ENCODE assay signal across 29 mouse cellular contexts in genomic region chr12:8266311-8266710, GRCm38 (mm10). TPM values are rescaled to one million over a fixed set of nuclear protein-coding genes. Genes with fewer than 3 reads are reported as not detected.
DNase-seq lines count a peak whose midpoint lies in the region; ATAC-seq and TF ChIP-seq lines count a peak whose summit lies in the region.
"Had no signal": no experiment of that assay in that cellular context is flagged by ENCODE, and none has a peak within 500 bp of the region (broad histone marks: within the 10 kb centered on the region; RNA-seq: fewer than 3 reads in every experiment).

No protein-coding gene starts in this region.

- TF ChIP-seq EP300 in heart, postnatal 0 days (IDR thresholded peaks at IDR 0.05; ENCODE audit: low read depth) = 0 out of 2 replicates have a peak, but pooled peaks have one; percentile 16

- no peak for ATAC-seq in heart, embryonic 11.5 days (replicated peaks; ENCODE audit: insufficient number of reproducible peaks, low FRiP score, low TSS enrichment)
- no peak for ATAC-seq in heart, postnatal 0 days (ENCODE audit: insufficient read depth, low read depth)
- no peak for ATAC-seq in heart, embryonic 12.5 days (ENCODE audit: insufficient number of reproducible peaks, low FRiP score)
- no peak for ATAC-seq in kidney, embryonic 15.5 days (replicated peaks; ENCODE audit: low FRiP score)
- no peak for ATAC-seq in kidney, embryonic 14.5 days (ENCODE audit: low FRiP score, low TSS enrichment)
- ATAC-seq: activated CD4-positive, CD25-positive, alpha-beta regulatory T cell, adult 4 months; forebrain, embryonic 15.5 days had no signal

- no peak overlapping the region for H3K4me3 ChIP-seq in heart, embryonic 11.5 days (ENCODE audit: low read depth, low read length)
- H3K4me3 ChIP-seq in heart, postnatal 0 days (ENCODE audit: low read depth, low read length) = no peak overlapping the region
- no peak overlapping the region for H3K4me3 ChIP-seq in heart, embryonic 12.5 days
- H3K4me3 ChIP-seq in kidney, embryonic 15.5 days (replicated peaks) = no peak overlapping the region
- H3K4me3 ChIP-seq in kidney, embryonic 14.5 days (ENCODE audit: low read length) = no peak overlapping the region
- H3K4me3 ChIP-seq: embryonic facial prominence, embryonic 10.5 days; embryonic facial prominence, embryonic 13.5 days; erythroblast, embryonic 14.5 days; forebrain, embryonic 12.5 days; forebrain, embryonic 15.5 days; heart, adult 2 months; hindbrain, embryonic 12.5 days; hindbrain, embryonic 15.5 days had no signal

- H3K9ac ChIP-seq in heart, embryonic 11.5 days (ENCODE audit: low read depth, low read length) = no peak overlapping the region
- no peak overlapping the region for H3K9ac ChIP-seq in heart, postnatal 0 days (replicated peaks; ENCODE audit: low read depth, low read length)
- no peak overlapping the region for H3K9ac ChIP-seq in heart, embryonic 12.5 days
- no peak overlapping the region for H3K9ac ChIP-seq in kidney, embryonic 15.5 days
- H3K9ac ChIP-seq in kidney, embryonic 14.5 days (ENCODE audit: low read depth, low read length) = no peak overlapping the region
- H3K9ac ChIP-seq: embryonic facial prominence, embryonic 13.5 days; forebrain, embryonic 12.5 days; forebrain, embryonic 15.5 days; hindbrain, embryonic 12.5 days; hindbrain, embryonic 15.5 days had no signal

- 62% methylated on average over 7 of the region's 7 CpGs for WGBS in heart, embryonic 11.5 days (ENCODE audit: insufficient replicate concordance)
- WGBS in heart, postnatal 0 days = 58% methylated on average over 7 of the region's 7 CpGs
- WGBS in heart, embryonic 12.5 days = 62% methylated on average over 7 of the region's 7 CpGs
- 84% methylated on average over 7 of the region's 7 CpGs for WGBS in kidney, embryonic 15.5 days
- 88% methylated on average over 7 of the region's 7 CpGs for WGBS in kidney, embryonic 14.5 days

- peak overlapping the region; percentile 29; the same call in 1 of the 2 replicates for H3K27ac ChIP-seq in heart, embryonic 11.5 days (ENCODE audit: low read depth, low read length)
- H3K27ac ChIP-seq in heart, postnatal 0 days (ENCODE audit: low read depth) = no peak overlapping the region
- no peak overlapping the region for H3K27ac ChIP-seq in heart, embryonic 12.5 days (ENCODE audit: poor library complexity, severe bottlenecking)
- no peak overlapping the region for H3K27ac ChIP-seq in kidney, embryonic 15.5 days
- no peak overlapping the region for H3K27ac ChIP-seq in kidney, embryonic 14.5 days (ENCODE audit: low read depth, low read length)
- H3K27ac ChIP-seq: embryonic facial prominence, embryonic 10.5 days; embryonic facial prominence, embryonic 13.5 days; forebrain, embryonic 12.5 days; forebrain, embryonic 15.5 days; heart, adult 2 months; hindbrain, embryonic 12.5 days; hindbrain, embryonic 15.5 days had no signal

- no peak for TF ChIP-seq CTCF in heart, postnatal 0 days (IDR thresholded peaks at IDR 0.05; ENCODE audit: low read depth)

- H3K4me2 ChIP-seq in heart, embryonic 11.5 days = no peak overlapping the region
- H3K4me2 ChIP-seq in heart, postnatal 0 days (ENCODE audit: low read depth, low read length) = no peak overlapping the region
- H3K4me2 ChIP-seq in heart, embryonic 12.5 days = no peak overlapping the region
- H3K4me2 ChIP-seq in kidney, embryonic 15.5 days = no peak overlapping the region
- H3K4me2 ChIP-seq in kidney, embryonic 14.5 days (replicated peaks; ENCODE audit: low read depth, low read length) = no peak overlapping the region
- H3K4me2 ChIP-seq: embryonic facial prominence, embryonic 13.5 days; forebrain, embryonic 12.5 days; forebrain, embryonic 15.5 days; hindbrain, embryonic 12.5 days; hindbrain, embryonic 15.5 days had no signal

- no peaks in the 10 kb centered on the region for H3K27me3 ChIP-seq in heart, embryonic 11.5 days (ENCODE audit: control insufficient read depth, insufficient read depth, low read length)
- H3K27me3 ChIP-seq in heart, postnatal 0 days (ENCODE audit: control insufficient read depth, insufficient read depth, low read length) = no peaks in the 10 kb centered on the region
- no peaks in the 10 kb centered on the region for H3K27me3 ChIP-seq in heart, embryonic 12.5 days (replicated peaks)
- H3K27me3 ChIP-seq in kidney, embryonic 15.5 days = no peaks in the 10 kb centered on the region
- no peaks in the 10 kb centered on the region for H3K27me3 ChIP-seq in kidney, embryonic 14.5 days (ENCODE audit: control insufficient read depth, insufficient read depth, low read length)
- H3K27me3 ChIP-seq: embryonic facial prominence, embryonic 13.5 days; forebrain, embryonic 12.5 days; forebrain, embryonic 15.5 days; hindbrain, embryonic 12.5 days; hindbrain, embryonic 15.5 days had no signal

- no peaks in the 10 kb centered on the region for H3K9me3 ChIP-seq in heart, embryonic 11.5 days (replicated peaks; ENCODE audit: control insufficient read depth, low read length)
- no peaks in the 10 kb centered on the region for H3K9me3 ChIP-seq in heart, postnatal 0 days (replicated peaks; ENCODE audit: control insufficient read depth, low read length)
- H3K9me3 ChIP-seq in heart, embryonic 12.5 days (replicated peaks) = no peaks in the 10 kb centered on the region
- H3K9me3 ChIP-seq in kidney, embryonic 15.5 days (replicated peaks) = no peaks in the 10 kb centered on the region
- no peaks in the 10 kb centered on the region for H3K9me3 ChIP-seq in kidney, embryonic 14.5 days (ENCODE audit: control insufficient read depth, low read length)
- H3K9me3 ChIP-seq: embryonic facial prominence, embryonic 10.5 days; embryonic facial prominence, embryonic 13.5 days; forebrain, embryonic 12.5 days; forebrain, embryonic 15.5 days; hindbrain, embryonic 12.5 days; hindbrain, embryonic 15.5 days had no signal

- H3K36me3 ChIP-seq in heart, embryonic 11.5 days (ENCODE audit: control insufficient read depth, insufficient read depth, low read length) = no peaks in the 10 kb centered on the region
- H3K36me3 ChIP-seq in heart, postnatal 0 days (replicated peaks; ENCODE audit: control insufficient read depth, insufficient read depth, low read length) = 0 out of 2 replicates have a peak, but pooled peaks cover 4% of the 10 kb centered on the region
- peaks cover 6% of the 10 kb centered on the region for H3K36me3 ChIP-seq in heart, embryonic 12.5 days
- H3K36me3 ChIP-seq in kidney, embryonic 15.5 days = 0 out of 2 replicates have a peak, but pooled peaks cover 2% of the 10 kb centered on the region
- no peaks in the 10 kb centered on the region; the same call in 1 of the 2 replicates for H3K36me3 ChIP-seq in kidney, embryonic 14.5 days (ENCODE audit: control insufficient read depth, insufficient read depth, low read length)
- H3K36me3 ChIP-seq: embryonic facial prominence, embryonic 13.5 days; forebrain, embryonic 12.5 days; forebrain, embryonic 15.5 days; hindbrain, embryonic 12.5 days; hindbrain, embryonic 15.5 days had no signal

- DNase-seq in heart, adult 9 months (ENCODE audit: low spot score in 2 of 2) = no peak
- DNase-seq in heart, postnatal 0 days (ENCODE audit: low spot score) = no peak
- DNase-seq in kidney, adult 8-10 months = peak; percentile 13 to 57
- DNase-seq in kidney, postnatal 36 days = peak; percentile 9 to 64
- DNase-seq: adrenal gland, adult 8-10 months; adrenal gland, postnatal 25 days; cerebellum, adult 11-12 months; cerebellum, adult 8-10 months; cerebellum, postnatal 10 days; cerebellum, postnatal 36 days; embryo, embryonic 11 days; gastrocnemius, postnatal 25 days; heart, adult 2 months; heart, postnatal 14 days had no signal

- H3K4me1 ChIP-seq in heart, embryonic 11.5 days (ENCODE audit: control insufficient read depth, insufficient read depth, low read length) = peaks cover 5% of the 10 kb centered on the region; the same call in 1 of the 2 replicates
- H3K4me1 ChIP-seq in heart, postnatal 0 days (ENCODE audit: control insufficient read depth, insufficient read depth) = no peaks in the 10 kb centered on the region
- H3K4me1 ChIP-seq in heart, embryonic 12.5 days (replicated peaks) = peaks cover 20% of the 10 kb centered on the region
- peaks cover 5% of the 10 kb centered on the region; the same call in 1 of the 2 replicates for H3K4me1 ChIP-seq in kidney, embryonic 15.5 days
- H3K4me1 ChIP-seq in kidney, embryonic 14.5 days (ENCODE audit: control insufficient read depth, insufficient read depth, low read length) = no peaks in the 10 kb centered on the region
- H3K4me1 ChIP-seq: embryonic facial prominence, embryonic 13.5 days; forebrain, embryonic 12.5 days; forebrain, embryonic 15.5 days; hindbrain, embryonic 12.5 days had no signal

RNA-seq across cellular contexts. Expression of gene Gdf7, which starts 35.4 kb away (rescaled TPM):
- polyA plus RNA-seq in heart, embryonic 11.5 days (2014; fragmentation: Nextera tagmentation; extraction: Ambion mirVana) = 0.14 TPM in 1 of 2 replicates, not detected in the other
- not detected in 2 replicates for total RNA-seq in heart, postnatal 0 days (2014; rRNA removed; ENCODE audit: low replicate concordance)
- not detected in 2 replicates for polyA plus RNA-seq in heart, postnatal 0 days (2015; fragmentation: Nextera tagmentation; extraction: Ambion mirVana)
- 0.24 and 0.27 TPM in 2 replicates for polyA plus RNA-seq in heart, embryonic 12.5 days (2016; fragmentation: Nextera tagmentation; extraction: Ambion mirVana)
- 1.1 and 1.2 TPM in 2 replicates for polyA plus RNA-seq in kidney, embryonic 15.5 days (2015; fragmentation: Nextera tagmentation; extraction: Ambion mirVana)
- polyA plus RNA-seq in kidney, embryonic 14.5 days (2014; fragmentation: Nextera tagmentation; extraction: Ambion mirVana) = 0.99 and 1.3 TPM in 2 replicates
- total RNA-seq: adrenal gland, postnatal 25 days; gastrocnemius, adult 8-10 months; gastrocnemius, postnatal 25 days; hematopoietic stem cell, adult 5-6 weeks had no signal
- polyA plus RNA-seq: activated CD4-positive, CD25-positive, alpha-beta regulatory T cell, adult 4 months; erythroblast, embryonic 14.5 days; heart, embryonic 14.5 days had no signal

RNA-seq across cellular contexts. Expression of gene Hs1bp3, which starts 46.9 kb away (rescaled TPM):
- polyA plus RNA-seq in heart, embryonic 11.5 days (2014; fragmentation: Nextera tagmentation; extraction: Ambion mirVana) = 9.8 and 12.7 TPM in 2 replicates
- 9.5 and 11.7 TPM in 2 replicates for total RNA-seq in heart, postnatal 0 days (2014; rRNA removed; ENCODE audit: low replicate concordance)
- polyA plus RNA-seq in heart, postnatal 0 days (2015; fragmentation: Nextera tagmentation; extraction: Ambion mirVana) = 9.7 TPM in 2 replicates
- polyA plus RNA-seq in heart, embryonic 12.5 days (2016; fragmentation: Nextera tagmentation; extraction: Ambion mirVana) = 16.5 and 18.3 TPM in 2 replicates
- polyA plus RNA-seq in kidney, embryonic 15.5 days (2015; fragmentation: Nextera tagmentation; extraction: Ambion mirVana) = 14.2 and 16.5 TPM in 2 replicates
- 9.1 and 11.6 TPM in 2 replicates for polyA plus RNA-seq in kidney, embryonic 14.5 days (2014; fragmentation: Nextera tagmentation; extraction: Ambion mirVana)

RNA-seq across cellular contexts. Expression of gene Ldah, which starts 58.4 kb away (rescaled TPM):
- polyA plus RNA-seq in heart, embryonic 11.5 days (2014; fragmentation: Nextera tagmentation; extraction: Ambion mirVana) = 55.3 and 59.2 TPM in 2 replicates
- 17.0 and 21.4 TPM in 2 replicates for total RNA-seq in heart, postnatal 0 days (2014; rRNA removed; ENCODE audit: low replicate concordance)
- polyA plus RNA-seq in heart, postnatal 0 days (2015; fragmentation: Nextera tagmentation; extraction: Ambion mirVana) = 45.0 and 46.8 TPM in 2 replicates
- polyA plus RNA-seq in heart, embryonic 12.5 days (2016; fragmentation: Nextera tagmentation; extraction: Ambion mirVana) = 56.0 and 64.5 TPM in 2 replicates
- polyA plus RNA-seq in kidney, embryonic 15.5 days (2015; fragmentation: Nextera tagmentation; extraction: Ambion mirVana) = 60.4 and 65.0 TPM in 2 replicates
- 56.3 and 66.1 TPM in 2 replicates for polyA plus RNA-seq in kidney, embryonic 14.5 days (2014; fragmentation: Nextera tagmentation; extraction: Ambion mirVana)

Comparison
In these comparisons a context has a peak if more than half of its experiments do, and no peak if none do; other contexts are left out.
1. DNase-seq: peak in kidney, adult 8-10 months (2 of 2) and kidney, postnatal 36 days (2 of 2); none in heart, adult 9 months (0 of 2) and heart, postnatal 0 days (single experiment).